Mouse (Mus musculus) limb, embryonic 10.5 days (tissue): ENCODE data around the gene Polr2c. TPM values are rescaled to one million over a fixed set of nuclear protein-coding genes. Genes with fewer than 3 reads are reported as not detected.

Experiments used
- DNase-seq: peaks from one replicate; pipeline ENCODE4 v3.0.0-alpha.2; 2017; ENCODE audit warnings: low spot score
- H3K27ac ChIP-seq: fragments of 300-500 bp; sonication (generic); 2 replicates; pipeline ENCODE4 v1.5.1; 2016; ENCODE audit warnings: mild to moderate bottlenecking
- H3K27me3 ChIP-seq: fragments of 300-500 bp; sonication (generic); 2 replicates; pipeline ENCODE4 v1.6.1; 2016; ENCODE audit warnings: low read depth, mild to moderate bottlenecking; ENCODE audit not compliant: poor library complexity, severe bottlenecking
- H3K36me3 ChIP-seq: fragments of 300-500 bp; sonication (generic); 2 replicates; pipeline ENCODE4 v1.6.1; 2016; ENCODE audit warnings: mild to moderate bottlenecking, moderate library complexity
- H3K4me1 ChIP-seq: fragments of 300-500 bp; sonication (generic); 2 replicates; pipeline ENCODE4 v1.6.1; 2016
- H3K4me3 ChIP-seq: fragments of 300-500 bp; sonication (generic); 2 replicates; pipeline ENCODE4 v1.5.1; 2016; ENCODE audit warnings: mild to moderate bottlenecking, moderate library complexity
- H3K9me3 ChIP-seq: fragments of 300-500 bp; sonication (generic); replicated peaks from 2 replicates; pipeline ENCODE4 v1.6.1; 2016; ENCODE audit warnings: mild to moderate bottlenecking
- WGBS: fragments of 180-500 bp; shearing (Covaris S2); methylation state at CpG from one replicate; pipeline ENCODE4 v1.1.7; 2016; 5-methylcytosine and 5-hydroxymethylcytosine counted together
- polyA plus RNA-seq: library from polyadenylated mRNA; unstranded; fragments of >200 nt; fragmentation: Nextera tagmentation; extraction: Ambion mirVana; gene quantifications from 2 replicates; pipeline ENCODE4 v1.2.1, GENCODE M21; 2016

Polr2c gene
- polyA plus RNA-seq, 1 experiment from 2014 or later: 201 TPM

- Histone ChIP-seq H3K36me3 (peaks cover 59% of the 10 kb centered on the region), H3K9me3 (no peaks in the 10 kb centered on the region), H3K27ac (peak overlapping the region; percentile 90; the same call in 1 of the 2 replicates), H3K27me3 (no peaks in the 10 kb centered on the region), H3K4me1 (peaks cover 20% of the 10 kb centered on the region), H3K4me3 (peak overlapping the region; percentile 92)
- WGBS: 33% methylated on average over 5 of the region's 5 CpGs
- DNase-seq: no peak
These were observed 272 bp upstream of the Polr2c start for GRCm38 (mm10) chr8:94857011-94857345.

- Histone ChIP-seq H3K36me3 (peaks cover 73% of the 10 kb centered on the region), H3K27me3 (no peaks in the 10 kb centered on the region), H3K4me1 (peaks cover 20% of the 10 kb centered on the region), H3K9me3 (no peaks in the 10 kb centered on the region), H3K4me3 (no peak overlapping the region), H3K27ac (no peak overlapping the region)
- DNase-seq: peak; percentile 79
- 75% methylated on average over 8 of the region's 8 CpGs for WGBS
These were observed 4.2 kb downstream of the Polr2c start for GRCm38 (mm10) chr8:94861352-94861910.

- H3K9me3 ChIP-seq: no peaks in the 10 kb centered on the region
- peaks cover 85% of the 10 kb centered on the region for H3K36me3 ChIP-seq
- no peak overlapping the region for H3K27ac ChIP-seq
- H3K4me1 ChIP-seq: peaks cover 20% of the 10 kb centered on the region
- no peak overlapping the region for H3K4me3 ChIP-seq
- WGBS: 87% methylated on average over 12 of the region's 12 CpGs
- H3K27me3 ChIP-seq: no peaks in the 10 kb centered on the region
- no peak for DNase-seq
These were observed 5.4 kb downstream of the Polr2c start for GRCm38 (mm10) chr8:94862487-94863220.

- Histone ChIP-seq H3K36me3 (peaks cover 97% of the 10 kb centered on the region), H3K27ac (no peak overlapping the region), H3K9me3 (no peaks in the 10 kb centered on the region), H3K4me3 (no peak overlapping the region), H3K4me1 (peaks cover 15% of the 10 kb centered on the region), H3K27me3 (no peaks in the 10 kb centered on the region)
- WGBS: 74% methylated on average over 10 of the region's 10 CpGs
- no peak for DNase-seq
These were observed 6.8 kb downstream of the Polr2c start for GRCm38 (mm10) chr8:94863897-94864673.

- H3K36me3 ChIP-seq: peaks cover 96% of the 10 kb centered on the region
- WGBS: 85% methylated on average over 10 of the region's 10 CpGs
- H3K4me3 ChIP-seq: no peak overlapping the region
- H3K27me3 ChIP-seq: 0 out of 2 replicates have a peak, but pooled peaks cover 6% of the 10 kb centered on the region
- H3K9me3 ChIP-seq: no peaks in the 10 kb centered on the region
- DNase-seq: no peak
- no peak overlapping the region for H3K27ac ChIP-seq
- H3K4me1 ChIP-seq: peaks cover 21% of the 10 kb centered on the region
These were observed 8.0 kb downstream of the Polr2c start for GRCm38 (mm10) chr8:94865292-94865691.

- DNase-seq: no peak
- Histone ChIP-seq H3K4me1 (peaks cover 37% of the 10 kb centered on the region), H3K27ac (no peak overlapping the region), H3K36me3 (peaks cover 80% of the 10 kb centered on the region), H3K9me3 (no peaks in the 10 kb centered on the region), H3K4me3 (no peak overlapping the region), H3K27me3 (0 out of 2 replicates have a peak, but pooled peaks cover 6% of the 10 kb centered on the region)
- WGBS: 87% methylated on average over 9 of the region's 9 CpGs
These were observed 9.7 kb downstream of the Polr2c start for GRCm38 (mm10) chr8:94866921-94867320.

GRCm38 (mm10) chr8:94869146-94869545 lies 11.9 kb downstream of the Polr2c start:
- 64% methylated on average over 7 of the region's 7 CpGs for WGBS
- H3K4me3 ChIP-seq: no peak overlapping the region
- peaks cover 57% of the 10 kb centered on the region for H3K36me3 ChIP-seq
- no peak for DNase-seq
- H3K27ac ChIP-seq: peak overlapping the region; percentile 84; the same call in 1 of the 2 replicates
- 0 out of 2 replicates have a peak, but pooled peaks cover 6% of the 10 kb centered on the region for H3K27me3 ChIP-seq
- H3K9me3 ChIP-seq: no peaks in the 10 kb centered on the region
- H3K4me1 ChIP-seq: peaks cover 55% of the 10 kb centered on the region

- Histone ChIP-seq H3K9me3 (no peaks in the 10 kb centered on the region), H3K4me1 (peaks cover 64% of the 10 kb centered on the region), H3K27me3 (peaks cover 13% of the 10 kb centered on the region; the same call in 1 of the 2 replicates), H3K27ac (peak overlapping the region; percentile 84), H3K36me3 (peaks cover 49% of the 10 kb centered on the region), H3K4me3 (peak overlapping the region; percentile 53)
- DNase-seq: no peak
- 30% methylated on average over 4 of the region's 4 CpGs for WGBS
These were observed 12.8 kb downstream of the Polr2c start for GRCm38 (mm10) chr8:94870003-94870402.

- DNase-seq: no peak
- Histone ChIP-seq H3K27me3 (peaks cover 18% of the 10 kb centered on the region; the same call in 1 of the 2 replicates), H3K36me3 (peaks cover 43% of the 10 kb centered on the region), H3K9me3 (no peaks in the 10 kb centered on the region), H3K4me3 (peak overlapping the region; percentile 53), H3K27ac (peak overlapping the region; percentile 84), H3K4me1 (peaks cover 70% of the 10 kb centered on the region)
- WGBS: 19% methylated on average over 22 of the region's 22 CpGs
These were observed 13.3 kb downstream of the Polr2c start for GRCm38 (mm10) chr8:94870474-94871107.

GRCm38 (mm10) chr8:94871108-94871894 lies 14.1 kb downstream of the Polr2c start:
- Histone ChIP-seq H3K4me3 (peak overlapping the region; percentile 53), H3K36me3 (peaks cover 36% of the 10 kb centered on the region), H3K9me3 (no peaks in the 10 kb centered on the region), H3K27ac (peak overlapping the region; percentile 84), H3K27me3 (peaks cover 19% of the 10 kb centered on the region; the same call in 1 of the 2 replicates), H3K4me1 (peaks cover 77% of the 10 kb centered on the region)
- peak; percentile 79 for DNase-seq
- WGBS: 9% methylated on average over 7 of the region's 7 CpGs

GRCm38 (mm10) chr8:94872156-94872555 lies 14.9 kb downstream of the Polr2c start:
- Histone ChIP-seq H3K4me3 (peak overlapping the region; percentile 53), H3K4me1 (peaks cover 85% of the 10 kb centered on the region), H3K27ac (peak overlapping the region; percentile 84), H3K36me3 (peaks cover 27% of the 10 kb centered on the region), H3K27me3 (peaks cover 19% of the 10 kb centered on the region; the same call in 1 of the 2 replicates), H3K9me3 (no peaks in the 10 kb centered on the region)
- DNase-seq: peak; percentile 57
- 22% methylated on average over 3 of the region's 3 CpGs for WGBS

GRCm38 (mm10) chr8:94872576-94872975 lies 15.3 kb downstream of the Polr2c start:
- Histone ChIP-seq H3K27ac (peak overlapping the region; percentile 84), H3K4me3 (peak overlapping the region; percentile 53), H3K4me1 (peaks cover 85% of the 10 kb centered on the region), H3K9me3 (no peaks in the 10 kb centered on the region), H3K27me3 (peaks cover 19% of the 10 kb centered on the region; the same call in 1 of the 2 replicates), H3K36me3 (peaks cover 23% of the 10 kb centered on the region)
- DNase-seq: no peak
- WGBS: 44% methylated on average over 2 of the region's 2 CpGs
